Mouse (Mus musculus) CH12.LX (cell line): ENCODE results near the gene Arl16.

Source experiments
- BHLHE40 ChIP-seq: IDR thresholded peaks from 2 replicates; pipeline ENCODE4 v1.6.1; 2011; ENCODE audit warnings: mild to moderate bottlenecking, low read depth, low read length, improper control_type of control experiment
- CTCF ChIP-seq, 2 experiments: IDR thresholded peaks in 1 of 2; conservative IDR thresholded peaks in 1 of 2; 2 replicates each; pipeline ENCODE4 v1.5.1; 2011 to 2012; ENCODE audit warnings: low read depth in 2 of 2, low read length in 2 of 2, improper control_type of control experiment in 1 of 2, inconsistent platforms in 1 of 2, mild to moderate bottlenecking in 1 of 2, moderate library complexity in 1 of 2
- JUN ChIP-seq: IDR thresholded peaks from 2 replicates; pipeline ENCODE4 v1.6.1; 2011; ENCODE audit warnings: low read depth, mild to moderate bottlenecking, low read length, improper control_type of control experiment, moderate library complexity; ENCODE audit not compliant: insufficient read depth
- MYC ChIP-seq: IDR thresholded peaks from 2 replicates; pipeline ENCODE4 v1.6.1; 2011; ENCODE audit warnings: low read depth, mild to moderate bottlenecking, improper control_type of control experiment, low read length

DNA sequence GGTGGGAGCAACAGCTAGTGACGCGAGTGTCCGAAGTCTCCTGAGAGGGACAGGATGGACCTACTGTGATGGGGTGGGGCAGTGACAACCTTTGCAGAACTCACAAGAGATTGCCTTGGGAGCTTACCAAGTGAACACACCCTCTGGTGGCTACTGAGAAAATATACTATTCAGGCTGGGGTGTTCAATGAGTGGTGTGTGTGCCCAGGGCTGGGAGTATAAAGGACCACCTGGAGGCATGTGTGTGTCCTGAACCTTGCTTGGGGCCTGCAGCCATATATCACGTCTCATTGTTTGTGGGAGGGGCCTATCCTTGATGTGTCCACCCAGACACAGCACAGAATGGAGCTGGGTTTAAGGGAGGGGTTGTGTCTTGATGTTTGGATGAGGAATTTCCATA is 21.1 kb upstream of the Arl16 start:
- TF ChIP-seq CTCF (conservative IDR thresholded peaks at IDR 0.05 in 1 of 2, IDR thresholded peaks at IDR 0.05 in 1 of 2; ENCODE audit: low read depth in 2 of 2, low read length in 2 of 2) = peak in 1 of 2 experiments; percentile 41; a peak in 2 of 4 replicates
- TF ChIP-seq JUN = no peak
- TF ChIP-seq BHLHE40 = no peak
- no peak for TF ChIP-seq MYC
